Mouse (Mus musculus) CH12.LX (cell line): ENCODE measurements around the gene Myl12a. TPM values are rescaled to one million over a fixed set of nuclear protein-coding genes. Genes with fewer than 3 reads are reported as not detected.

Experiments used
- DNase-seq: peaks from one replicate; pipeline ENCODE4 v3.0.0-alpha.2; 2013; ENCODE audit errors: extremely low read depth
- H3K27ac ChIP-seq: 2 replicates; pipeline ENCODE4 v1.5.1; 2012; ENCODE audit warnings: low read depth, mild to moderate bottlenecking, control low read depth, moderate library complexity; ENCODE audit not compliant: insufficient read depth
- H3K27me3 ChIP-seq: replicated peaks from 2 replicates; pipeline ENCODE3; 2012; ENCODE audit warnings: inconsistent platforms
- H3K36me3 ChIP-seq, 2 experiments: replicated peaks in 1 of 2; 2 replicates each; pipeline versions ENCODE3 to v1.6.1; 2012; ENCODE audit warnings: inconsistent platforms in 1 of 2, low read length in 1 of 2, mild to moderate bottlenecking in 1 of 2, mixed read lengths in 1 of 2, moderate library complexity in 1 of 2; ENCODE audit not compliant: control insufficient read depth in 1 of 2, insufficient read depth in 1 of 2
- H3K4me1 ChIP-seq, 2 experiments: 2 replicates each; pipeline ENCODE4 v1.6.1; 2012; ENCODE audit warnings: inconsistent platforms in 1 of 2, moderate library complexity in 1 of 2; ENCODE audit not compliant: insufficient read depth in 2 of 2, control insufficient read depth in 1 of 2
- H3K4me2 ChIP-seq: 2 replicates; pipeline ENCODE4 v1.6.1; 2012; ENCODE audit warnings: low read depth, mild to moderate bottlenecking, control low read depth; ENCODE audit not compliant: poor library complexity, insufficient read depth, severe bottlenecking
- H3K4me3 ChIP-seq, 3 experiments: fragments of 150-350 bp in 1 of 3; sonication (generic) in 1 of 3; replicated peaks in 1 of 3; 2 replicates each; pipeline versions ENCODE3 to v1.5.1; 2011 to 2012; ENCODE audit warnings: low read depth in 2 of 3, low read length in 2 of 3, mild to moderate bottlenecking in 2 of 3, moderate library complexity in 2 of 3, control low read depth in 1 of 3, improper control_type of control experiment in 1 of 3, inconsistent platforms in 1 of 3, mixed read lengths in 1 of 3; ENCODE audit not compliant: poor library complexity in 1 of 3
- H3K79me2 ChIP-seq: replicated peaks from 2 replicates; pipeline ENCODE4 v1.6.1; 2012; ENCODE audit warnings: mild to moderate bottlenecking, moderate library complexity; ENCODE audit not compliant: control insufficient read depth, poor library complexity, insufficient read depth, severe bottlenecking; ENCODE audit errors: extremely low read depth
- H3K9ac ChIP-seq: 2 replicates; pipeline ENCODE4 v1.6.1; 2012; ENCODE audit warnings: low read depth, mild to moderate bottlenecking, control low read depth, moderate library complexity; ENCODE audit not compliant: insufficient read depth
- H3K9me3 ChIP-seq: replicated peaks from 2 replicates; pipeline ENCODE3; 2012; ENCODE audit warnings: low read length, inconsistent platforms, mixed read lengths
- BHLHE40 ChIP-seq: IDR thresholded peaks from 2 replicates; pipeline ENCODE4 v1.6.1; 2011; ENCODE audit warnings: mild to moderate bottlenecking, low read depth, low read length, improper control_type of control experiment
- CHD1 ChIP-seq: IDR thresholded peaks from 2 replicates; pipeline ENCODE4 v1.6.1; 2012; ENCODE audit warnings: low read depth, low read length, improper control_type of control experiment, inconsistent platforms
- E2F4 ChIP-seq: IDR thresholded peaks from 2 replicates; pipeline ENCODE4 v1.6.1; 2011; ENCODE audit warnings: low read depth, low read length, improper control_type of control experiment; ENCODE audit not compliant: insufficient replicate concordance
- EP300 ChIP-seq: IDR thresholded peaks from 2 replicates; pipeline ENCODE4 v1.6.1; 2011; ENCODE audit warnings: low read length, improper control_type of control experiment
- JUN ChIP-seq: IDR thresholded peaks from 2 replicates; pipeline ENCODE4 v1.6.1; 2011; ENCODE audit warnings: low read depth, mild to moderate bottlenecking, low read length, improper control_type of control experiment, moderate library complexity; ENCODE audit not compliant: insufficient read depth
- JUND ChIP-seq: conservative IDR thresholded peaks from 2 replicates; pipeline ENCODE4 v1.6.1; 2011; ENCODE audit warnings: low read depth, low read length, improper control_type of control experiment
- KAT2A ChIP-seq: IDR thresholded peaks from 2 replicates; pipeline ENCODE4 v1.6.1; 2012; ENCODE audit warnings: low read length, improper control_type of control experiment, inconsistent platforms; ENCODE audit not compliant: insufficient replicate concordance
- MAX ChIP-seq: IDR thresholded peaks from 2 replicates; pipeline ENCODE4 v1.6.1; 2011; ENCODE audit warnings: low read length, improper control_type of control experiment
- MAZ ChIP-seq: IDR thresholded peaks from 2 replicates; pipeline ENCODE4 v1.6.1; 2012; ENCODE audit warnings: low read depth, mild to moderate bottlenecking, inconsistent platforms, low read length, improper control_type of control experiment, moderate library complexity
- MXI1 ChIP-seq: IDR thresholded peaks from 2 replicates; pipeline ENCODE4 v1.6.1; 2011; ENCODE audit warnings: mild to moderate bottlenecking, low read depth, low read length, improper control_type of control experiment
- MYC ChIP-seq: IDR thresholded peaks from 2 replicates; pipeline ENCODE4 v1.6.1; 2011; ENCODE audit warnings: low read depth, mild to moderate bottlenecking, improper control_type of control experiment, low read length
- NELFE ChIP-seq: IDR thresholded peaks from 2 replicates; pipeline ENCODE4 v1.6.1; 2011; ENCODE audit warnings: low read depth, low read length, improper control_type of control experiment
- NRF1 ChIP-seq: IDR thresholded peaks from 2 replicates; pipeline ENCODE4 v1.6.1; 2014; ENCODE audit warnings: low read depth, mild to moderate bottlenecking, inconsistent platforms, low read length, improper control_type of control experiment, moderate library complexity
- POLR2AphosphoS2 ChIP-seq: IDR thresholded peaks from 2 replicates; pipeline ENCODE4 v1.6.1; 2011; ENCODE audit warnings: low read depth, low read length, improper control_type of control experiment
- RAD21 ChIP-seq: IDR thresholded peaks from 2 replicates; pipeline ENCODE4 v1.6.1; 2011; ENCODE audit warnings: low read depth, mild to moderate bottlenecking, low read length, improper control_type of control experiment, moderate library complexity
- SMC3 ChIP-seq: IDR thresholded peaks from 2 replicates; pipeline ENCODE4 v1.6.1; 2011; ENCODE audit warnings: low read depth, low read length, improper control_type of control experiment
- TBP ChIP-seq: conservative IDR thresholded peaks from 2 replicates; pipeline ENCODE4 v1.6.1; 2011; ENCODE audit warnings: low read depth, low read length, improper control_type of control experiment
- TCF12 ChIP-seq: IDR thresholded peaks from 2 replicates; pipeline ENCODE4 v1.6.1; 2014; ENCODE audit warnings: low read depth, mild to moderate bottlenecking, inconsistent platforms, low read length, improper control_type of control experiment
- ZC3H11A ChIP-seq: IDR thresholded peaks from 2 replicates; pipeline ENCODE4 v1.6.1; 2012; ENCODE audit warnings: low read depth, mild to moderate bottlenecking, inconsistent platforms, low read length, improper control_type of control experiment
- ZKSCAN1 ChIP-seq: IDR thresholded peaks from 2 replicates; pipeline ENCODE4 v1.6.1; 2012; ENCODE audit warnings: low read depth, inconsistent platforms, low read length, improper control_type of control experiment, borderline replicate concordance
- dilution Hi-C: fragments of 300-500 bp; cut with MboI; formaldehyde crosslinking; loops from 2 replicates; pipeline ENCODE4 v1.14.3; 2020; ENCODE audit warnings: low sequenced_read_pairs; ENCODE audit not compliant: extremely low pct_unique_long_range_greater_than_20kb, extremely low pct_ligation_motif_present
- in situ Hi-C: fragments of 300-500 bp; cut with MboI; formaldehyde crosslinking; loops from 3 replicates; pipeline ENCODE4 v1.14.3; 2019; ENCODE audit warnings: low sequenced_read_pairs, low pct_ligation_motif_present, low pct_unique_long_range_greater_than_20kb, mixed read lengths
- polyA plus RNA-seq: library from polyadenylated mRNA; unstranded; fragments of >175 nt; gene quantifications from 2 replicates; pipeline ENCODE4 v1.2.1, GENCODE M21; 2012; ENCODE audit warnings: low read depth; ENCODE audit not compliant: insufficient read length
- total RNA-seq, 2 experiments: library from RNA; depleted of rRNA; stranded (reverse); fragments of 300-350 nt in 1 of 2; fragments of >200 nt in 1 of 2; gene quantifications; 2 replicates each; pipeline ENCODE4 v1.2.3; 2012 to 2014

Gene Myl12a
- total and polyA plus RNA-seq, 3 experiments, result 163 to 285 (median 246) TPM

DNA sequence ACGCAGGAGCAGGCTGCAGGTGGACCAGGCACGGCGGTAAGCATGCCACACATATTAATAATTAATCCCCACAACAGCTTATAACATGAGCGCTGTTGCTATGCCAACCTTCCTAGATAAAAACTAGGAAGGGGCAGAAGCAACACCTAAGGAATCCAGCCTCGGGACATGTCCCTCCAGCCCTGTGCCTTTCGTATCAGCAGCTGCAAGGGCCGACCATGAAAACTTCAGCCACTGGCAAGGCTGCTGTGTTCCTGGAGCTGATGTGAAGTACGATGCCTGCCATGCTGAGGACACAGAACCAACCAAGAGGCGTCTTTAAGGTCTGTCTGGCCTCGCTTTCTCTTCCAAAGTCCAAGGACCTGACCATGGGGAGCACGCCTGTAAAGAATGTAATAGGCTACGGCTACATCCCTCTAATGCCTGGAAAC, 14.3 kb downstream of the Myl12a start:
- in situ Hi-C loops, result no loop called here
- H3K9me3 ChIP-seq, result no peaks in the 10 kb centered on the region
- H3K4me1 ChIP-seq, result peaks cover 17 to 64% of the 10 kb centered on the region in 2 experiments
- no peak for TF ChIP-seq KAT2A
- TF ChIP-seq TBP, result no peak
- TF ChIP-seq TCF12, result no peak
- no peak for TF ChIP-seq SMC3
- no peak for TF ChIP-seq EP300
- no peak for TF ChIP-seq RAD21
- no peak for TF ChIP-seq NELFE
- TF ChIP-seq BHLHE40, result no peak
- TF ChIP-seq JUND, result no peak
- no peak for TF ChIP-seq POLR2AphosphoS2
- TF ChIP-seq E2F4, result no peak
- TF ChIP-seq MXI1, result no peak
- TF ChIP-seq MAX, result no peak
- TF ChIP-seq JUN, result no peak
- no peak for TF ChIP-seq ZC3H11A
- no peak for TF ChIP-seq MAZ
- TF ChIP-seq ZKSCAN1, result no peak
- TF ChIP-seq CHD1, result no peak
- no peak overlapping the region for H3K27ac ChIP-seq
- no peak for DNase-seq
- dilution Hi-C loops, result no loop called here
- no peaks in the 10 kb centered on the region for H3K27me3 ChIP-seq
- H3K36me3 ChIP-seq, result peaks cover 8 to 53% of the 10 kb centered on the region in 2 experiments
- no peak overlapping the region for H3K4me2 ChIP-seq
- no peak overlapping the region for H3K4me3 ChIP-seq
- H3K9ac ChIP-seq, result no peak overlapping the region
- peaks cover 50% of the 10 kb centered on the region for H3K79me2 ChIP-seq

DNA sequence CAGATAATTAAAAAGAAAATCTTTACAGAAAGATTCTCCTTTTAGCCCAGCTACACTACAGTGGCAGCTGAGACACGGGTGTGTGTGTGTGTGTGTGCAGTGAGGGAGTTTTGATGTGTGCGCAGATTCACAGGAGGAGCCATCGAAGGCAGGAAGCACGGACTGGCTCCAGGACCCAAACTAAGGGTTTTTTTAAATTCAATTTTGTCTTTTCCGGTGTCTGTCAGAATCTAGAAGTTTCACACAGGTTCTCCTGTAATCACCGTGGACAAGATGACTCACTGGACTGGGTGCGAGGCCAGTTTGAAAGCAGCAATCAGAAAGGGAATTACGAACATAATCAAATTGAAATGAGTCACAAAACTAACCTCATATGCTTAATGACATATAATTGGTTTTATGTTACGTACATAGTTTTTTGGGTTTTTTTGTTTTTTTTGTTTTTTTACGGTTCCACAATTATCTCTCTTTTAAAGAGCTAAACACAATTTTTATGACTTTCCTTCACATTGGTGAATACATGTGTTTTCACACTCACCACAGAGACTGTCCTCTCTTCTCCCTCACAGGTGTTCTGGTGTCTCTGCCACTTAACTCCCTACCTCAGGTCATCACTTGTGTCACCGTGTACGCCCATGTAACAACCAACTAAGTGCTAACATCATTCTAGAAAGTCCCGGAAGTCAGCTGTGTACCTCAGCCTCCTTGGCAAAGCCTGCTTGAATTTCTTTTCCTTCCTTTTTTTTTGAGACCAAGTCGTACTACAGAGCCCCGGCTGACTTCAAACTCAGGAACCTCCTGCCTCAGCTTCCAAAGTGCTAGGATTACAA, 15.6 kb downstream of the Myl12a start:
- Histone ChIP-seq H3K79me2 (peaks cover 48% of the 10 kb centered on the region), H3K4me1 (peaks cover 13 to 51% of the 10 kb centered on the region in 2 experiments), H3K9me3 (no peaks in the 10 kb centered on the region), H3K36me3 (peaks cover 6 to 55% of the 10 kb centered on the region in 2 experiments), H3K4me3 (no peak overlapping the region)
- DNase-seq, result no peak
- dilution Hi-C loops (no loop called here), in situ Hi-C loops (no loop called here)
- TF ChIP-seq NRF1 (no peak), MYC (no peak), TCF12 (no peak), JUND (no peak)
- TF ChIP-seq, all 38 proteins: peak for 0
- Histone ChIP-seq H3K9ac (no peak overlapping the region), H3K4me2 (no peak overlapping the region), H3K27ac (no peak overlapping the region), H3K27me3 (no peaks in the 10 kb centered on the region)
